ENCODE assay signal across 23 mouse cellular contexts in the genomic region with DNA sequence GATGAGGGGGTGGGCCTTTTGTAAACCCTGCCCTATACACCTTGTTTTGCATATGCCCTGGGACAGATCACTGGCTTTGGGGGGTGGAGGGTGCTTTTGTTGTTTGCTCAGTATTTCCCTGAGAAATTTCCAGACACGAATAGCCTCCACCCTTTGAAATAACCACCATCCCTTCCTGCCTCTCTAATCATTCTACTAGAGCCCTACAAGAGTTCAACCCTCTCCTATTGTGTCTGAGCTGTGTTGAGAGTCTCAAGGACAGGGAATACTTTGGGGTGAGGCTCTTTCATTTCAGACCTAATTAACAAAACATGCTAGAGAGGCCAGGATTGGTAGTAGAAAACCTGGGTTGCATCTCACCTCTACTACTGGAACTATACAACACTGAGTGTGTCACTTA. TPM values are rescaled to one million over a fixed set of nuclear protein-coding genes. Genes with fewer than 3 reads are reported as not detected.
"Had no signal": no experiment of that assay in that cellular context is flagged by ENCODE, and none has a peak within 500 bp of the region (broad histone marks: within the 10 kb centered on the region; RNA-seq: fewer than 3 reads in every experiment).

No protein-coding gene starts in this region.

- H3K4me3 ChIP-seq: lung, embryonic 15.5 days; megakaryocyte, embryonic 14.5 days; midbrain, embryonic 12.5 days; neural tube, embryonic 12.5 days; stomach, embryonic 15.5 days had no signal

- H3K4me2 ChIP-seq: lung, embryonic 15.5 days; midbrain, embryonic 12.5 days; neural tube, embryonic 12.5 days; stomach, embryonic 15.5 days had no signal

- H3K27ac ChIP-seq: lung, embryonic 15.5 days; macrophage; midbrain, embryonic 12.5 days; neural tube, embryonic 12.5 days; stomach, embryonic 15.5 days; stomach, postnatal 0 days had no signal

- H3K9me3 ChIP-seq: lung, embryonic 15.5 days; megakaryocyte, embryonic 14.5 days; midbrain, embryonic 12.5 days; neural tube, embryonic 12.5 days; stomach, embryonic 15.5 days had no signal

- H3K9ac ChIP-seq: liver, postnatal 0 days; lung, embryonic 15.5 days; midbrain, embryonic 12.5 days; neural tube, embryonic 12.5 days; stomach, embryonic 15.5 days had no signal

- H3K4me1 ChIP-seq: lung, embryonic 15.5 days; midbrain, embryonic 12.5 days; neural tube, embryonic 12.5 days had no signal

- ATAC-seq: liver, postnatal 0 days; lung, postnatal 0 days had no signal

- H3K27me3 ChIP-seq: lung, embryonic 15.5 days; megakaryocyte, embryonic 14.5 days; midbrain, embryonic 12.5 days; neural tube, embryonic 12.5 days; stomach, embryonic 15.5 days had no signal

- DNase-seq: liver, postnatal 0 days; lung, adult 2 months; lung, postnatal 14 days; lung, postnatal 36 days; midbrain, embryonic 14.5 days; right cerebral cortex, postnatal 14 days; thymus, adult 2 months; thymus, postnatal 25 days; thymus, postnatal 4 days had no signal

RNA-seq across cellular contexts. Expression of a gene that starts 40.4 kb away (rescaled TPM):
- polyA plus RNA-seq: midbrain, embryonic 12.5 days; midbrain, embryonic 14.5 days; midbrain, postnatal 0 days; neural tube, embryonic 12.5 days; neural tube, embryonic 14.5 days had no signal

RNA-seq across cellular contexts. Expression of a gene that starts 42.2 kb away (rescaled TPM):
- total RNA-seq: megakaryocyte progenitor cell, adult 5-6 weeks; midbrain, postnatal 0 days; monocyte, adult 5-6 weeks had no signal
- polyA plus RNA-seq: liver, postnatal 0 days; lung, adult 2 months; lung, embryonic 15.5 days; lung, postnatal 0 days; macrophage; midbrain, embryonic 12.5 days; midbrain, embryonic 14.5 days; midbrain, postnatal 0 days; neural tube, embryonic 12.5 days; stomach, embryonic 15.5 days; stomach, postnatal 0 days; testis, adult 2 months; urinary bladder, adult 2 months had no signal
